Mouse (Mus musculus): Measurements from ENCODE around the gene Herc1. TPM values are rescaled to one million over a fixed set of nuclear protein-coding genes. Genes with fewer than 3 reads are reported as not detected.

Gene Herc1
- polyA plus RNA-seq, 1 experiment from 2014 or later: 53.3 TPM

DNA sequence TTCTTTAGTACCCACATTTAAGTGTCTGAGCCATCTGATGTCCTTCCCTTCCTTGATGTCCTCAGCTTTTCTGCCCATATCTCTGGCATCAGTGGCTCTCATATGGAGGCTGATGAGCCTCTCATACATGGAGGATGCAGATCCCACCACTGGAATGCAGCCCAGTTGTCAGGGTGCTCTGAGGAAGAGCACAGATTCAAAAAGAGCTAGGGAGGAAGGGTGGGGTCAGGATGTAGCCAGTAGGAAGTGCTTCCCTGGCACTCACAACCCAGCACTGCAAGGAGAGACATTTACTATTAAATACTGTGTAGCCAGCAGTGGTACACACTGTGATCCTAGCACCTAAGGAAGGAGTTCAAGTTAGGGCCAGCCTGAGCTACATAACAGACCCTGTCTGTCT, 156.2 kb downstream of the Herc1 start:
- ATAC-seq (replicated peaks): no peak
- Histone ChIP-seq H3K27me3 (no peaks in the 10 kb centered on the region), H3K27ac (replicated peaks) (peak overlapping the region; percentile 66), H3K9ac (replicated peaks) (no peak overlapping the region), H3K4me2 (replicated peaks) (no peak overlapping the region), H3K9me3 (no peaks in the 10 kb centered on the region), H3K36me3 (peaks cover 48% of the 10 kb centered on the region), H3K4me3 (no peak overlapping the region), H3K4me1 (peaks cover 30% of the 10 kb centered on the region)

DNA sequence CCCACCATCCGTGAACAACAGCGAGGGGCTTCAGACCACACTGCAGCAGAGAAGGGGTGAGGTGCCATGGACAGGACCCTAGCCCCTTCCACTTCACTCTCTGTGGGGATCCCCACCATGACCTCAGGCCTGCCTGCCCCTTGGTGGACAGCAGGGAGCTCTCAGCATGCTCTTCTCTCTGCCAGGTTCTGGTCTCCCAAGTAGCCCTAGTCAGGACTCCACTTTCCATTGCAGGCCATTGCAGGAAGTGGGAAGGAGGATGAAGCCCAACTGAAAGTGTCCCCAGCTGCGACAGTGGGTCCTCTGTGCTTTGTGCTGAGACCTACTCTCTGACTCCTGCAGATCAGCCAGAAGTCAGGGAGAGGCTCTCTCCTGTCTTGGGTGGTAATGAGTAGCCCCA, 157.4 kb downstream of the Herc1 start:
- Histone ChIP-seq H3K4me1 (peaks cover 34% of the 10 kb centered on the region), H3K27ac (replicated peaks) (no peak overlapping the region; the same call in 1 of the 2 replicates), H3K4me3 (no peak overlapping the region), H3K9me3 (no peaks in the 10 kb centered on the region), H3K9ac (replicated peaks) (no peak overlapping the region), H3K27me3 (no peaks in the 10 kb centered on the region), H3K4me2 (replicated peaks) (no peak overlapping the region), H3K36me3 (peaks cover 36% of the 10 kb centered on the region)
- no peak for ATAC-seq (replicated peaks)
- WGBS: 88% methylated on average over 3 of the region's 3 CpGs

DNA sequence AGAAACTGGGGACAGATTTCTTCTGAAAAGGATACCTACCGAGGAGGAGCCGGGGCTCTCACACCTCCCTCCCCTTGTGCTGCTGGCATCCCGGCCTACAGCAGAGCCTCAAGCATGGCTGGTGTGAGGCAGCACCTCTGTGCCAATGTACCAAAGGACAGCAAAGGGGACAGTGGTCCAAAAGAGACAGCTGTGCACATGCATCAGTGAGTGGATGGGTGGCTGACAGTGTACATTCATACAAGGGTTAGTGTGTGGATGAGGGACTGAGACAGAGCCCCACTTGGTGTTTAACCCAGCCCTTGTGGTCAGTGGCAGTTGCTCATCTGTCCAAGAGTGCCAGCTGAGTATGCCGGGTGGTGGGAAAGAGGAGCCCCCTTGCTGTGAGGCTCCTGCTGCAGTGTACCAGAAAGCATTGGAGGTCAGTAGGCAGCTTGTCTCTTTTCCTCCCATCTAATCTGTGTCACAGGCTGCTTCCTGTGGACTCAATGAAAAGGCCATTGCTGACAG, 158.7 kb downstream of the Herc1 start:
- H3K4me2 ChIP-seq (replicated peaks): no peak overlapping the region
- no peaks in the 10 kb centered on the region for H3K27me3 ChIP-seq
- peak overlapping the region; percentile 51 for H3K27ac ChIP-seq (replicated peaks)
- peaks cover 32% of the 10 kb centered on the region for H3K36me3 ChIP-seq
- H3K9me3 ChIP-seq: no peaks in the 10 kb centered on the region
- no peak overlapping the region for H3K9ac ChIP-seq (replicated peaks)
- no peak for ATAC-seq (replicated peaks)
- H3K4me1 ChIP-seq: peaks cover 44% of the 10 kb centered on the region
- WGBS: 67% methylated on average over 4 of the region's 4 CpGs
- H3K4me3 ChIP-seq: no peak overlapping the region

DNA sequence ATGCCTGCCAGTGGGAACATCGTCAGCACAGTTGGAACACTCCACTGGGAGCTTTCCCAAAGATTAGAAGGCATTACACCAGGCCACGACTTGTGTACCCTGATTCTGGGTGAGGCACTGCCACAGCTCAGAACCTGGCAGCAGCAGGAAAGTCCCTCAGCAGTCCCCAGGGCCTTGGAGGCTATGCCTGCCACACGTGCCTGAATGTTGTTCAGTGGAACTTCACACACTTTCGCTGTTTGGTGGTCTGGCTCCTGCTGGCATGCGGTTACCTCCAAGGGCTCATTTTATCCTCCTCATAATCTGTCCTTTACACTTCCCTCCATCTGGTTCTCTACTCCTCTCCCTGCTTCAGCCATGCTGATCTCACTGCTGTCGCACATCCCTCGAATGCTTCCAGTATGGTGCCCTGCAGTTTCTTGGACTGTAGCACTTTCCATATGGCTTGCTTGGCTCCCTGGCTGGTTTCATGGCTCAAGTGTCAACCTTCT, 160.1 kb downstream of the Herc1 start:
- Histone ChIP-seq H3K4me1 (peaks cover 38% of the 10 kb centered on the region), H3K4me3 (no peak overlapping the region), H3K27ac (replicated peaks) (peak overlapping the region; percentile 97), H3K36me3 (peaks cover 34% of the 10 kb centered on the region), H3K4me2 (replicated peaks) (peak overlapping the region; percentile 94), H3K9me3 (no peaks in the 10 kb centered on the region), H3K27me3 (no peaks in the 10 kb centered on the region), H3K9ac (replicated peaks) (peak overlapping the region; percentile 80; the same call in 1 of the 2 replicates)
- 53% methylated on average over 7 of the region's 7 CpGs for WGBS
- no peak for ATAC-seq (replicated peaks)

DNA sequence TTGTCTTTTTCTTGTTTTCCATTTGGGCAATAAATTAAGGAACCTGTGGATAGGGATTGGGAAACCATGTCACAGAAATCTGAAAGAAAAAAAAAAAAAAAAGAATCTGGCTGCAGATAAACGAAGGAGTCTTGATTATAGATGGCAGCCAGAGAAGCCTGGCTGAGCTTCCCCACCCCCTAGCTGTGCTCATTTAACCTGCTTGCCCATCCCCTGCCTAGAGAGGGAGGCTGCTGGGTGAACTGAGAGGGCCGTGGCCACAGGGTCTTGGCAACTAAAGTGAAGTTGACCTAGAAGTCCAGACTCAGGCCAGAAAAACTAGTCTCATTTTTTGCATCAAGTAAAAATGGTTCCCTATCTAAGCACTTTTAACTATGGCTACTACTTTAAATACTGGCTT, 160.7 kb downstream of the Herc1 start:
- Histone ChIP-seq H3K4me3 (peak overlapping the region; percentile 67), H3K9ac (replicated peaks) (peak overlapping the region; percentile 80), H3K27ac (replicated peaks) (peak overlapping the region; percentile 97), H3K36me3 (peaks cover 38% of the 10 kb centered on the region), H3K9me3 (no peaks in the 10 kb centered on the region), H3K27me3 (no peaks in the 10 kb centered on the region), H3K4me1 (peaks cover 35% of the 10 kb centered on the region), H3K4me2 (replicated peaks) (peak overlapping the region; percentile 94)
- 4% methylated on average over 2 of the region's 2 CpGs for WGBS
- ATAC-seq (replicated peaks): no peak

DNA sequence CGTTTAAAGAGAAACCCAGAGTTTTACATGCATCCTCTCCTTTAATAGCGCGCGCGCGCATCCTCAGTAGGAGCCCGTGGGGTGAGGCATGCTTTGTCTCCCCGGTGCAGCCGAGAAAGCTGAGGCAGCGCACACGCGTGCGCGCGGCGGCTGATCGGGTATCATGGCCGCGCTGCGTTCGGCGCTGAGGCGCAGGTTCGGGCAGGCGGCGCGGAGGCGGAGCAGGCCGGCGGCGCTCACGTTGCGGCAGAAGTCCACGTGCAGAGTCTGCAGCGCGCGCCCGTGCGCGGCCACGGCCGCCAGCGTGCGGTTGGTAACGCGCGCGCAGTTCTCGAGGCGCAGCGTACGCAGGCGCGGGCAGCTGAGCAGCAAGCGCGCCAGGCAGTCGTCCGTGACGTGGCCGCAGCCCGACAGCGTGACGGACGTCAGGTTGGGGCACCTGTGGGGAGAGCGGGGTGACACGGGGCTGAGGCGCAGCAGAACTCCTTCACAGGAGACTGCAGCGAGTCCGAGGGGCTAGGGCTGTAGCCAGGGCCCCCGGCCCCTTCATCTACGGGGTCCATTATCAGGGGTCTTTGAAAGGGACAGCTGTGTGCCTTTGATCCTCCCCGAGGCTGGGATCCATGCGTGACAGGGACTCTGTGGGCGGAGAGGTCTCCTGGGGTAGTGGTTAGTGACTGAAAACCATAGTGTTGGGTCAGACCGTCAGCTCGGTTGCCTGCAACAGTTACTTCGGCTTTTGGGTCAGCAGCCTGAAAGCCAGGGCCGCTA, 161.5 kb downstream of the Herc1 start:
- peak; percentile 92 for ATAC-seq (replicated peaks)
- peak overlapping the region; percentile 80 for H3K9ac ChIP-seq (replicated peaks)
- peaks cover 31% of the 10 kb centered on the region for H3K4me1 ChIP-seq
- H3K9me3 ChIP-seq: no peaks in the 10 kb centered on the region
- H3K4me3 ChIP-seq: peak overlapping the region; percentile 67
- peak overlapping the region; percentile 97 for H3K27ac ChIP-seq (replicated peaks)
- H3K36me3 ChIP-seq: peaks cover 44% of the 10 kb centered on the region
- H3K27me3 ChIP-seq: no peaks in the 10 kb centered on the region
- WGBS: under 1% methylated on average over 78 of the region's 78 CpGs
- peak overlapping the region; percentile 94 for H3K4me2 ChIP-seq (replicated peaks)

DNA sequence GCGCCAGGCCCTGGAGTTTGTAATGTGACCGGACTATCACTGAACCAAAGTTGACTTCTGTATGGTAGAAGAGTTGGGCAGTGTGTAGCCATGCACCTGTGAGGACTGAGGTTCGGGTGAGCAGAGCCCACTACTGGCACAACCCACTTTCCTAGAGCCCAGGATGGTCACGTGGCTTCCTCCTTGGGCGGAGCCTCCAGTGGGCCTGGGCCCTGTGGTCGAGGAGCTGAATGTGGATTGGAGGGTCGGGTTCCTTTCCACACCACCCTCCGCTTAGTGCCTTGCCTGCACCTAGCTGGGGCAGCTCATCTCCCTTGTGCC, 162.1 kb downstream of the Herc1 start:
- peaks cover 49% of the 10 kb centered on the region for H3K36me3 ChIP-seq
- peak overlapping the region; percentile 67 for H3K4me3 ChIP-seq
- peak; percentile 81 for ATAC-seq (replicated peaks)
- peaks cover 31% of the 10 kb centered on the region for H3K4me1 ChIP-seq
- peak overlapping the region; percentile 97 for H3K27ac ChIP-seq (replicated peaks)
- H3K27me3 ChIP-seq: no peaks in the 10 kb centered on the region
- peak overlapping the region; percentile 94 for H3K4me2 ChIP-seq (replicated peaks)
- H3K9ac ChIP-seq (replicated peaks): peak overlapping the region; percentile 80
- no peaks in the 10 kb centered on the region for H3K9me3 ChIP-seq
- WGBS: 2% methylated on average over 8 of the region's 8 CpGs

DNA sequence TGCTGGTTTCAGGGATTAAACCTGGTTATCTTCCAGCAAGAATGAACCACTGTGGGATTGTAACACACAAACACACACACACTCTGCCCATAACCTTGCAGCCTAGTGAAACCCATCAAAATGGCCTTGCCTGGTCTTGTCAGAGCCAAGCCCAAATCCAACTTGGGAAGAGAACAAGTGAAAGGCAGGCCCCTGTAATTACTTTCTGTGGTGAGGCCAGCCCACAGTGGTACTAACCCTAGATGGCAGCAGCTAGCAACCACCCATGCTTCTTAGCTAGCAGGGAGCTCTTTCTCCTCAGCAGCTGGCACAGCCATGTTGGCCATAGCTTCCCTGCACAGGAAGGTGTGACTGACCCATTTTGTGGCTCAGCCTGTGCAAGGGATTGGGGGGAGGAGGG, 162.9 kb downstream of the Herc1 start:
- peak overlapping the region; percentile 97 for H3K27ac ChIP-seq (replicated peaks)
- H3K4me3 ChIP-seq: no peak overlapping the region
- H3K9ac ChIP-seq (replicated peaks): no peak overlapping the region
- no peak for ATAC-seq (replicated peaks)
- H3K36me3 ChIP-seq: peaks cover 50% of the 10 kb centered on the region
- no peaks in the 10 kb centered on the region for H3K27me3 ChIP-seq
- H3K4me2 ChIP-seq (replicated peaks): no peak overlapping the region
- H3K9me3 ChIP-seq: no peaks in the 10 kb centered on the region
- H3K4me1 ChIP-seq: peaks cover 31% of the 10 kb centered on the region

DNA sequence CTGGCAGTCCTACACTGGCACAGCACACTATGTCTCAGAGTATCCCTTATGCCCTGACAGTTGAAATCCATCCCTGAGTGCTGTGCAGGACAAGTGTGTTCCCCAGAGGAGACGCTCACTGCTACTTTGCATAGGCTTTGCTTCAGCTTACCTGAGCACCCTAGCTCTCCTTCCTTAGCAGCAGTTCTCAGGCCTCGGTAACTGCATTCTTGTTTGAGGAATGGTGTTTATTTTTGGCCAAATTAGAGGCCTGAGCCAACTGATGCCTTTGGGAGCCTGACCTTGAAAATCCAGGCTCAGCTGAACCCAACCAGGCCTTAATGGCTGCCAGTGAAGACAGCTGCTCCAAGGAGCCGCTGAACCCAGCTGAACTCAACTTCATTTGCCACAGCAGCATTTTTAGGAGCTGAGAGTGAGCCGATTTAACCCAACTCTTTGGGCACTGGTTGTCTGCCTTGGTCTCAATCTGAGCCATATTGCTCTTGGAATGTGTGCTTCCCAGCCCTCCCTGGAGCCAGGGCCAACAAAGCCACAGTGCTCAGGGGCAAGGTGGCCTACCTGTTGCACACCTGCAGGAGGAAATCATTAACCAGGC, 163.5 kb downstream of the Herc1 start:
- Histone ChIP-seq H3K4me2 (replicated peaks) (no peak overlapping the region), H3K9me3 (no peaks in the 10 kb centered on the region), H3K27me3 (no peaks in the 10 kb centered on the region), H3K4me1 (peaks cover 31% of the 10 kb centered on the region), H3K27ac (replicated peaks) (peak overlapping the region; percentile 97), H3K9ac (replicated peaks) (no peak overlapping the region), H3K36me3 (peaks cover 49% of the 10 kb centered on the region), H3K4me3 (no peak overlapping the region)
- WGBS: 89% methylated on average over 4 of the region's 4 CpGs
- no peak for ATAC-seq (replicated peaks)

DNA sequence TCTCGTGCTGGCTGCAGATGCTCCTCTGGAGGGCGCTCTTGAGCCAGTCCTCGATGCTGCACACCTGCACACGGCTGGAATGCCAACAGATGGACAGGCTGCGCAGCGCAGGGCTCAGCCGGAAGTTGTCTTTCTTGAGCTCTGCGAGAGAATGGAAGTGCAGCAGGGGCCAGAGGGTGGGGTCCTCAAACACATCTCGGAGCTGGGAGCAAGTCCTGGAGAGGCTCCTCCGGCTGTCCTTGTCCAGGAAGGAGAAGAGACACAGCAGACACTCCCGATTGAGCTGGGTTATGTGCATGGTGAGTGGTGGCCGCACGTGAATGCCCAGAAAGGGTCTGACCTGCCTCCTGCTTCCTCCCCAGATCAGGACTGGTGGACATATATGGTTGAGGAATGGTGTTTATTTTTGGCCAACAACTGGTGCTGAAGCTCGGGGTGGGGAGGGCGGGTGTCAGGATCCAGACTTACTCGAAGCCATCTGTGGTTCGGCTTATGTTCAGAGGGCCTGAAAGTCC, 164.1 kb downstream of the Herc1 start, which contains the start of gene Fbxl22:
Gene Fbxl22 (minus strand): TSS at position 338 of the 515 bp plus-strand sequence.
- peaks cover 49% of the 10 kb centered on the region for H3K36me3 ChIP-seq
- no peak within 1 kb of the TSS for H3K4me2 ChIP-seq (replicated peaks)
- H3K27me3 ChIP-seq: no peaks in the 10 kb centered on the region
- no peaks in the 10 kb centered on the region for H3K9me3 ChIP-seq
- no peak within 1 kb of the TSS for H3K4me3 ChIP-seq
- H3K27ac ChIP-seq (replicated peaks): peak within 1 kb of the TSS; percentile 97
- H3K4me1 ChIP-seq: peaks cover 31% of the 10 kb centered on the region
- ATAC-seq (replicated peaks): no peak
- 66% methylated on average over 17 of the region's 17 CpGs for WGBS
- H3K9ac ChIP-seq (replicated peaks): no peak within 1 kb of the TSS

DNA sequence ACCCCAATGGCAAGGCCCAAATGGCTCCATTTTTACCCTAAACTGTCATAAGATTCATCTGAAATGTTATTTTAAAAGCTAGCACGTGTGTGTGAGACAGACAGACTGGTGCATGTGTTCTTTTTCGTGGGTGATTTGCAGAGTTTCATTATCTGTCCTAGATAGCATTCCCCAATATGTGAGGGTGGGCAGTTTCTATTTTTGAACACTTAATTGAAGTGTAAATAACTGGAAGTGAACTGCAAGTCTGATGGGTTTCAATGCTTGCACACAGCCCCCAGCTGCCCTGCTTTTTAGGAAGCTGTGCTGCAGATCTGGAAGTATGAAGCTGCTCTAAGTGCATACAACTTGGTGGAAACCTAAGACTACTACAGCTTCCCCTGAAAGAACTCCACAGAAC, 164.9 kb downstream of the Herc1 start:
- Histone ChIP-seq H3K36me3 (peaks cover 53% of the 10 kb centered on the region), H3K9me3 (no peaks in the 10 kb centered on the region), H3K9ac (replicated peaks) (no peak overlapping the region), H3K27me3 (no peaks in the 10 kb centered on the region), H3K4me1 (peaks cover 24% of the 10 kb centered on the region), H3K27ac (replicated peaks) (no peak overlapping the region), H3K4me3 (no peak overlapping the region), H3K4me2 (replicated peaks) (no peak overlapping the region)
- WGBS: 82% methylated on average over 2 of the region's 2 CpGs
- ATAC-seq (replicated peaks): no peak

DNA sequence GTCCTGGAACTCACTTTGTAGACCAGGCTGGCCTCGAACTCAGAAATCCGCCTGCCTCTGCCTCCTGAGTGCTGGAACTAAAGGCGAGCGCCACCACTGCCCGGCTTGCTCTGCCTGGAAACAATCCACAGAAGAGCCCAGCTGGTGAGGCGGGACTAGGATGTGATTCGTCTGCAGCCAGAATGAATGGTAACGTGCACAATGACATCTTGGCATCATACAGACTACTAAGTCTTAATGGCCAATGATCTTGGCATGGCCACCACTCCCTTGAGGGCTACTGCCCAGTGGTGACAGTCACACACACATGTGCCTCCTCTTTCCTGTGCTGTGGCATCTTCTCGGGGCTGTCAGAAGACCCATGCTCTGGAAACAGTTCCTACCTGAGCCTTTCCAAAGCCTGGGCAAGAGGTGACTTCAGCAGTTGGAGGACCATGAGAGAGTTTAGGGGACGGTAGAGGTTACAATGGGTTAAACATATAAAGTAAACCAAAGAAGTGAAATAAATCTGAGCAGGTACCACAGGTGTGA, 165.5 kb downstream of the Herc1 start:
- no peaks in the 10 kb centered on the region for H3K27me3 ChIP-seq
- H3K9ac ChIP-seq (replicated peaks): no peak overlapping the region
- WGBS: 86% methylated on average over 10 of the region's 10 CpGs
- H3K4me2 ChIP-seq (replicated peaks): no peak overlapping the region
- ATAC-seq (replicated peaks): no peak
- H3K4me3 ChIP-seq: no peak overlapping the region
- no peaks in the 10 kb centered on the region for H3K9me3 ChIP-seq
- peaks cover 58% of the 10 kb centered on the region for H3K36me3 ChIP-seq
- no peak overlapping the region for H3K27ac ChIP-seq (replicated peaks)
- H3K4me1 ChIP-seq: peaks cover 17% of the 10 kb centered on the region
